Mouse (Mus musculus) midbrain, embryonic 11.5 days (tissue): ENCODE results near the gene Gm20547. TPM values are rescaled to one million over a fixed set of nuclear protein-coding genes. Genes with fewer than 3 reads are reported as not detected.

ENCODE experiments used
- ATAC-seq: fragments of 200-750 bp; cut with Nextera tagmentation; 2 replicates; pipeline ENCODE4 v1.8.0; 2017; ENCODE audit warnings: moderate TSS enrichment, moderate library complexity; ENCODE audit not compliant: low FRiP score
- DNase-seq: peaks from one replicate; pipeline ENCODE4 v3.0.0; 2015; ENCODE audit warnings: low spot score; ENCODE audit errors: missing footprints
- H3K27ac ChIP-seq: fragments of 300-500 bp; sonication (generic); 2 replicates; pipeline ENCODE4 v1.5.1; 2014; ENCODE audit warnings: low read depth, low read length
- H3K27me3 ChIP-seq: fragments of 300-500 bp; sonication (generic); 2 replicates; pipeline ENCODE4 v1.6.1; 2014; ENCODE audit warnings: mild to moderate bottlenecking, low read length, moderate library complexity, mixed read lengths; ENCODE audit not compliant: control insufficient read depth, insufficient read depth
- H3K36me3 ChIP-seq: fragments of 300-500 bp; sonication (generic); 2 replicates; pipeline ENCODE4 v1.6.1; 2014; ENCODE audit warnings: mild to moderate bottlenecking, low read length, moderate library complexity, mixed read lengths; ENCODE audit not compliant: control insufficient read depth, insufficient read depth
- H3K4me1 ChIP-seq: fragments of 300-500 bp; sonication (generic); 2 replicates; pipeline ENCODE4 v1.6.1; 2014; ENCODE audit warnings: low read length; ENCODE audit not compliant: control insufficient read depth, insufficient read depth
- H3K4me2 ChIP-seq: fragments of 300-500 bp; sonication (generic); 2 replicates; pipeline ENCODE4 v1.6.1; 2014; ENCODE audit warnings: mild to moderate bottlenecking, moderate library complexity
- H3K4me3 ChIP-seq: fragments of 300-500 bp; sonication (generic); 2 replicates; pipeline ENCODE4 v1.5.1; 2014; ENCODE audit warnings: low read depth, low read length
- H3K9ac ChIP-seq: fragments of 300-500 bp; sonication (generic); 2 replicates; pipeline ENCODE4 v1.6.1; 2014; ENCODE audit warnings: low read length
- H3K9me3 ChIP-seq: fragments of 300-500 bp; sonication (generic); 2 replicates; pipeline ENCODE4 v1.6.1; 2016; ENCODE audit warnings: low read length; ENCODE audit not compliant: control insufficient read depth
- WGBS: fragments of 180-500 bp; shearing (Covaris S2); extraction: QIAGEN DNeasy Blood & Tissue Kit; methylation state at CpG from one replicate; pipeline ENCODE4 v1.1.7; 2014; 5-methylcytosine and 5-hydroxymethylcytosine counted together
- polyA plus RNA-seq: library from polyadenylated mRNA; unstranded; fragments of >200 nt; fragmentation: Nextera tagmentation; extraction: Ambion mirVana; gene quantifications from 2 replicates; pipeline ENCODE4 v1.2.1, GENCODE M21; 2014

Gm20547 gene
- polyA plus RNA-seq, 1 experiment from 2014 or later: 0.05 TPM

DNA sequence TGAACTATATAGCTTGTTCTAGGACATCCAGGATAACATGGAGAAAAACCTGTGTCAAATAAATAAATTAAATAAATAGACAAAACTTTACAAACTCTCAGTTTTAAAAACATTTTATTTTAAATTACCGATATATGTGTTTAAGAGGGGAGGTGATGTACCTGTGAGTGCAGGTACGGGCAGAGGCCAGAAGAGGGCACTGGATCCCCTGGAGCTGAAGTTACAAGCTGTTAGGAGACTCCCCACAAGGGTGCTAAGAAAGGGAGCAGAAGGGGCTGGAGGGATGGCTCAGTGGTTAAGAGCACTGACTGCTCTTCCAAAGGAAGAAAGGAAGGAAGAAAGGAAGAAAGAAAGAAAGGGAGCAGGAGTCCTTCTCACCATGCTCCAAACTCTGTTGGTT lies 9.5 kb upstream of the Gm20547 start:
- H3K27ac ChIP-seq: no peak overlapping the region
- peaks cover 16% of the 10 kb centered on the region for H3K4me1 ChIP-seq
- no peaks in the 10 kb centered on the region for H3K9me3 ChIP-seq
- ATAC-seq (no peak), DNase-seq (no peak)
- H3K27me3 ChIP-seq: no peaks in the 10 kb centered on the region
- H3K36me3 ChIP-seq: peaks cover 8% of the 10 kb centered on the region
- H3K4me3 ChIP-seq: no peak overlapping the region
- no peak overlapping the region for H3K4me2 ChIP-seq
- 94% methylated on average over 2 of the region's 2 CpGs for WGBS
- H3K9ac ChIP-seq: no peak overlapping the region

DNA sequence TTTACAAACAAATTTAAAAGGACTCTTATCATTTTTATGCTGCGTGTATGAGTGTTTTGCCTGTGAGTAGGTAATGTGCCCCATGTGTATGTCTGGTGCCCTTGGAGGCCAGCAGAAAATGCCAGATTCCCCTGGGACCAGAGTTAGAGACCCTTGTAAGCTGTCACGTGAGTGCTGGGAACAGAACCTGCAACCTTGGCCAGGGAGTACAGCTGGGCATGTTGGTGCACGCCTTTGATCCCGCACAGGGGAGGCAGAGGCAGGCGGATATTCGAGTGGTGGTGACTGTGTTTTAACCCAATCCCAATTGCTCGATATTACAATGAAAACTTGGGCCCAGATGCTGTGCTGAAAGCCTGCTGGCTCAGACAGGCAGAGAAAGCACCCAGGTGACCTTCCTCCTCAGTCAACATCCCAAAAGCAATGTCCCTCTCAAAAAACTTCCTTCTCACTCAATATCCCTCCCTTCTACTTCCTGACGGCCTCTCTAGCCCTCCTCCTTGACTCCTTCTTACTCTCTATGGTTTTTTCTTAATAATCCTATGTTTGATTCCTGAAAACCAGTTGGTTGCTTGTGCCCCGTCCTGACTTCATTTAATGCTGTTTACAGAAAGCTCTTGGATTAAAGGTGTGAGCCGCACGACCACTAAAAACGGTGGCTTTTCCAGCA lies 8.4 kb upstream of the Gm20547 start:
- WGBS: 92% methylated on average over 12 of the region's 12 CpGs
- DNase-seq (no peak), ATAC-seq (no peak)
- Histone ChIP-seq H3K4me1 (peaks cover 7% of the 10 kb centered on the region), H3K9ac (no peak overlapping the region), H3K4me3 (no peak overlapping the region), H3K4me2 (no peak overlapping the region), H3K27ac (no peak overlapping the region), H3K27me3 (no peaks in the 10 kb centered on the region), H3K9me3 (no peaks in the 10 kb centered on the region), H3K36me3 (no peaks in the 10 kb centered on the region)

GRCm38 (mm10) chr17:34887942-34888341 lies 6.1 kb upstream of the Gm20547 start:
- WGBS: 88% methylated on average over 5 of the region's 5 CpGs
- no peaks in the 10 kb centered on the region for H3K9me3 ChIP-seq
- H3K4me2 ChIP-seq: no peak overlapping the region
- no peaks in the 10 kb centered on the region for H3K36me3 ChIP-seq
- no peaks in the 10 kb centered on the region for H3K27me3 ChIP-seq
- DNase-seq: no peak
- no peak for ATAC-seq
- no peak overlapping the region for H3K4me3 ChIP-seq
- H3K4me1 ChIP-seq: no peaks in the 10 kb centered on the region
- no peak overlapping the region for H3K9ac ChIP-seq
- no peak overlapping the region for H3K27ac ChIP-seq

DNA sequence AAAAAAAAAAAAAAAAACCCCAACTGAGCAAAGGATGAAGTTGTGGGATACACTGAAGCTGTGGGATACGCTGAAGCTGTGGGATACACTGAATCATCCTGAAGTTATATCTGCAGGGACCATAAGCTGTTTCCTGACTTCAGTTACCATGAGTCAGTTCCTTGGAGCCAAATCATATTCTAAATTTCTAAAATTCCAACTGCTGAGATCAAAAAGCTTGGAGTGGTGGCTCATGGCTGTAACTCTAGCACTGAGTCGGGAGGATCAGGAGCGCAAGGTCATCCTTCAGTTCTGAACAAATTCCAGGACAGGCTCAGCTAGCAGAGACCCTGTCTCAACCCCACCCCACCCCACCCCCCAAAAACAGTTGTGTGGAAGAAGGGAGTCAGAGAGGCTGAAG lies 3.8 kb upstream of the Gm20547 start:
- Histone ChIP-seq H3K36me3 (no peaks in the 10 kb centered on the region), H3K4me3 (no peak overlapping the region), H3K27me3 (no peaks in the 10 kb centered on the region), H3K27ac (no peak overlapping the region), H3K9ac (no peak overlapping the region), H3K9me3 (no peaks in the 10 kb centered on the region), H3K4me2 (no peak overlapping the region), H3K4me1 (no peaks in the 10 kb centered on the region)
- WGBS: 90% methylated on average over 3 of the region's 3 CpGs
- DNase-seq: no peak
- no peak for ATAC-seq

DNA sequence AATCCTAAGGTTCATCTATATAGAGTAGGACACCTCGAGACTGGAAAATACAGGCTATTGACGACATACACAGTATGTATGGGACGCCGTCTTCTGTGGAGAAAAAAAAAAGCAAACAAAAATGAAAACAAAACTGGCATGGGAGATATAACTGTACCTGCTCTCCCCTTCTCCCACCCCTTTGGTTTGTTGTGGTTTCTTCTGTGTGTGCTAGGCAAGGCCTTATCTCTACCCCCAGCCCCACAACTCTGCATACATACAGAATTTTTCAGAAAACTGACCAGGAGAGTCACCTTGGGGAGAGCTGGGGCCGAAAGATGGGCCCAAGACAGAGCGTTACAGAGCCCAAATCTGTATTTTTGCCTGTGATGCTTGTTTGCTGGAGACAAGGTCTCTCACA lies 2.9 kb upstream of the Gm20547 start:
- ATAC-seq (no peak), DNase-seq (no peak)
- no peaks in the 10 kb centered on the region for H3K9me3 ChIP-seq
- no peaks in the 10 kb centered on the region for H3K4me1 ChIP-seq
- H3K27me3 ChIP-seq: no peaks in the 10 kb centered on the region
- no peaks in the 10 kb centered on the region for H3K36me3 ChIP-seq
- H3K4me2 ChIP-seq: no peak overlapping the region
- H3K27ac ChIP-seq: no peak overlapping the region
- no peak overlapping the region for H3K9ac ChIP-seq
- H3K4me3 ChIP-seq: no peak overlapping the region
- WGBS: 93% methylated on average over 6 of the region's 6 CpGs

DNA sequence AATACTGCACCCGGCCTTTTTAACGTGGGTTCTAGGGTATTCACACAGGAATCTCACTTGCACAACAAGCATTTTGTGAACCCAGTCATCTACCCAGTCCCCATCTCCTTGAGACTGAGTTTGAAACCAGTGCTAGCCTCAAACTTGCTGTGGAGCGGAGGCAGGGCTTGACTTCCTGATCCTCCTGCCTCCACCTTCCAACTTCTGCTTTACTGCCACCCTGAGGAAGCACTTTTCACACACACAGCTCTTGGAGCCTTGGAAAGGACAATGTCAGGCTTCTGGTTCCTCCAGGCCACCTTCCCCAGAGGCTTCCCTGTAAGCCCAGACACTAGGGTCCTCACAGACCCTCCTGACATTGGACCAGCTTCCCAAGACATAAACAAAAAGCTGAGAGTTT lies 1.5 kb upstream of the Gm20547 start:
- WGBS: 67% methylated on average over 3 of the region's 3 CpGs
- H3K36me3 ChIP-seq: no peaks in the 10 kb centered on the region
- H3K9ac ChIP-seq: no peak overlapping the region
- H3K4me3 ChIP-seq: no peak overlapping the region
- H3K9me3 ChIP-seq: no peaks in the 10 kb centered on the region
- H3K4me2 ChIP-seq: no peak overlapping the region
- no peak for DNase-seq
- no peak overlapping the region for H3K27ac ChIP-seq
- no peaks in the 10 kb centered on the region for H3K27me3 ChIP-seq
- ATAC-seq: no peak
- H3K4me1 ChIP-seq: no peaks in the 10 kb centered on the region

DNA sequence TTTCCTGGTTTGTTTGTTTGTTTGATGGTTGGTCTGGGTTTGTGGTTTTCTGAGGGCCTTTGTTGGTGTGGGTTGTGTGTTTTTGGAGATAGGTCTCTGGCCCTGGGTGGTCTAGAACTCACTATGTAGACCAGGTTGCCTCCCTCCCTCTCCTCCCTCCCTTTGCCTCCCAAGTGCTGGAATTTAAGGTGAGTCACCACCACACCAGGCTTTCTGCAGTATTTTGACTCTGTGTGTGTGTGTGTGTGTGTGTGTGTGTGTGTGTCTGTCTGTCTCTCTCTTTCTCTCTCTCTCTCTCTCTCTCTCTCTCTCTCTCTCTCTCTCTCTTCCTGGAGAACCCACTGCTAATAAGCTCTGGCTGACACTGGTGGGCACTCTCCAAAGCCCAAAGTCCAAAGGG lies 676 bp downstream of the Gm20547 start:
- Histone ChIP-seq H3K4me1 (no peaks in the 10 kb centered on the region), H3K9me3 (no peaks in the 10 kb centered on the region), H3K9ac (no peak overlapping the region), H3K4me2 (no peak overlapping the region), H3K36me3 (no peaks in the 10 kb centered on the region), H3K4me3 (no peak overlapping the region), H3K27ac (no peak overlapping the region), H3K27me3 (no peaks in the 10 kb centered on the region)
- DNase-seq (no peak), ATAC-seq (no peak)

DNA sequence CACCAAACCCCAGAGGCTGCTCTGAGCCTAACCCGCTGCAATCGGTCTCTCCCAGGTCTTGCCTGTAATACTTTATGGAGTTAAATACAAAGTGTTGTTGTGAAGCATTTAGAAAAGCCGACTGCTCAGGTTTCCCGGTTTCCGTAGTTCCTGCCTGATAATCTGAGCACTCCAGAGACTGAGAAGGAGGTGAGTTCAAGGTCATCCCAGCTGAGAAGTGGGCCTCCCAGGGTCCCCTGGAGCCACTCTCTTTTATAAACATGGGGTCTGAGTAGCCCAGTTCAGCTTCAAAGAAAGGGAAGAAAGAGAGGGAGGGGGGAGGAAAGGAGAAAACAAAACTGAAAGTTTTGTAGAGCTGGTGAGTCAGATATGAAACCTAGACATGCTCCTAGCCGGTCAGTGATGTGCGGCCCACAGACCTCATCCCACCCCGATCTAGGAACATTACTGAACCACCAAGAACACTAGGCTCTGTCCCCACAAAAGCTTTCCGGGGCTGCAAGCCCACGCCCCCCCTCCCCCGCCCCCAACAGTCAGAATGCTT lies 2.4 kb downstream of the Gm20547 start, which contains the start of gene Zbtb12:
Gene Zbtb12, plus strand, starts transcription at position 148 of the 544 bp plus-strand sequence.
- H3K27me3 ChIP-seq: no peaks in the 10 kb centered on the region
- H3K4me1 ChIP-seq: no peaks in the 10 kb centered on the region
- ATAC-seq (no peak), DNase-seq (no peak)
- H3K4me3 ChIP-seq: no peak within 1 kb of the TSS
- 74% methylated on average over 11 of the region's 11 CpGs for WGBS
- no peak within 1 kb of the TSS for H3K9ac ChIP-seq
- H3K27ac ChIP-seq: no peak within 1 kb of the TSS
- H3K9me3 ChIP-seq: no peaks in the 10 kb centered on the region
- H3K4me2 ChIP-seq: no peak within 1 kb of the TSS
- H3K36me3 ChIP-seq: no peaks in the 10 kb centered on the region

- ATAC-seq (no peak), DNase-seq (no peak)
- H3K27me3 ChIP-seq: no peaks in the 10 kb centered on the region
- no peaks in the 10 kb centered on the region for H3K4me1 ChIP-seq
- no peak overlapping the region for H3K9ac ChIP-seq
- H3K27ac ChIP-seq: no peak overlapping the region
- 93% methylated on average over 6 of the region's 6 CpGs for WGBS
- no peaks in the 10 kb centered on the region for H3K9me3 ChIP-seq
- H3K4me2 ChIP-seq: no peak overlapping the region
- H3K4me3 ChIP-seq: no peak overlapping the region
- H3K36me3 ChIP-seq: no peaks in the 10 kb centered on the region
These were observed 7.5 kb downstream of the Gm20547 start for GRCm38 (mm10) chr17:34874321-34874720.
